Mouse (Mus musculus) C2C12 (cell line): Measurements from ENCODE around the gene Defb36. TPM values are rescaled to one million over a fixed set of nuclear protein-coding genes. Genes with fewer than 3 reads are reported as not detected.
A peak's percentile ranks its signal among the peaks of the same experiment; 100 is the strongest.

Experiments used
- H3K27me3 ChIP-seq: one replicate; pipeline ENCODE4 v1.6.1; 2011; ENCODE audit not compliant: control insufficient read depth, insufficient read depth, insufficient read length
- H3K36me3 ChIP-seq: one replicate; pipeline ENCODE4 v1.6.1; 2011; ENCODE audit not compliant: control insufficient read depth, insufficient read depth
- H3K4me3 ChIP-seq: one replicate; pipeline ENCODE4 v1.5.1; 2011; ENCODE audit warnings: mild to moderate bottlenecking, control low read depth; ENCODE audit not compliant: poor library complexity, insufficient read depth, severe bottlenecking
- H3K79me2 ChIP-seq: one replicate; pipeline ENCODE4 v1.6.1; 2011; ENCODE audit not compliant: control insufficient read depth, insufficient read depth
- H3K79me3 ChIP-seq: one replicate; pipeline ENCODE4 v1.6.1; 2011; ENCODE audit warnings: low read depth, control low read depth
- H3ac ChIP-seq: one replicate; pipeline ENCODE3; 2011; ENCODE audit warnings: low read depth; ENCODE audit not compliant: control insufficient read depth, insufficient read length
- CEBPB ChIP-seq: IDR thresholded peaks from one replicate; pipeline ENCODE4 v1.6.1; 2011; ENCODE audit warnings: low read depth, mild to moderate bottlenecking, control low read depth, moderate library complexity
- CTCF ChIP-seq: IDR thresholded peaks from one replicate; pipeline ENCODE4 v1.5.1; 2011; ENCODE audit not compliant: control insufficient read depth, insufficient read depth, insufficient read length
- FOSL1 ChIP-seq: IDR thresholded peaks from one replicate; pipeline ENCODE4 v1.8.0; 2011; ENCODE audit warnings: mild to moderate bottlenecking, low read length; ENCODE audit not compliant: poor library complexity, insufficient read depth, severe bottlenecking
- MAX ChIP-seq: IDR thresholded peaks from one replicate; pipeline ENCODE4 v1.6.1; 2011; ENCODE audit warnings: mild to moderate bottlenecking, control low read depth
- MYOD1 ChIP-seq: IDR thresholded peaks from one replicate; pipeline ENCODE4 v1.6.1; 2011; ENCODE audit warnings: low read depth; ENCODE audit not compliant: control insufficient read depth, insufficient read length
- MYOG ChIP-seq: IDR thresholded peaks from one replicate; pipeline ENCODE4 v1.6.1; 2011; ENCODE audit not compliant: control insufficient read depth, insufficient read length; ENCODE audit errors: extremely low read depth
- USF1 ChIP-seq: IDR thresholded peaks from one replicate; pipeline ENCODE4 v1.6.1; 2011; ENCODE audit warnings: low read depth, mild to moderate bottlenecking, control low read depth, moderate library complexity
- polyA plus RNA-seq: library from polyadenylated mRNA; unstranded; fragments of >200 nt; fragmentation: generic; extraction: Trizol; gene quantifications from one replicate; pipeline ENCODE4 v1.2.1, GENCODE M21; 2012; ENCODE audit warnings: missing spikeins

Gene Defb36
- polyA plus RNA-seq, 1 experiment: not detected

- Histone ChIP-seq H3K27me3 (no peaks in the 10 kb centered on the region), H3K79me2 (no peaks in the 10 kb centered on the region), H3K36me3 (no peaks in the 10 kb centered on the region), H3ac (no peak within 1 kb of the TSS), H3K4me3 (no peak within 1 kb of the TSS), H3K79me3 (no peaks in the 10 kb centered on the region)
- TF ChIP-seq FOSL1 (no peak), CTCF (no peak), MAX (no peak), USF1 (no peak), MYOG (no peak), CEBPB (no peak), MYOD1 (no peak)
Measured at GRCm38 (mm10) chr2:152599299-152599698, 4.8 kb upstream of the Defb36 start, which contains the start of gene Defb45. Gene Defb45, minus strand, starts transcription at chr2:152599399.

- Histone ChIP-seq H3K4me3 (no peak overlapping the region), H3ac (no peak overlapping the region), H3K79me2 (no peaks in the 10 kb centered on the region), H3K36me3 (no peaks in the 10 kb centered on the region), H3K79me3 (no peaks in the 10 kb centered on the region), H3K27me3 (no peaks in the 10 kb centered on the region)
- no peak for TF ChIP-seq USF1
Measured at GRCm38 (mm10) chr2:152600076-152600475, 4.1 kb upstream of the Defb36 start.

GRCm38 (mm10) chr2:152601275-152601960 is 2.7 kb upstream of the Defb36 start:
- Histone ChIP-seq H3K4me3 (no peak overlapping the region), H3K36me3 (no peaks in the 10 kb centered on the region), H3K79me3 (no peaks in the 10 kb centered on the region), H3ac (no peak overlapping the region), H3K79me2 (no peaks in the 10 kb centered on the region), H3K27me3 (no peaks in the 10 kb centered on the region)
- TF ChIP-seq CEBPB (peak; percentile 84), USF1 (no peak)

GRCm38 (mm10) chr2:152607746-152608145 is 3.6 kb downstream of the Defb36 start:
- Histone ChIP-seq H3K79me2 (no peaks in the 10 kb centered on the region), H3K79me3 (no peaks in the 10 kb centered on the region)
- no peak for TF ChIP-seq FOSL1
- no peak for TF ChIP-seq USF1
- no peak for TF ChIP-seq MYOG
- TF ChIP-seq CEBPB: no peak
- TF ChIP-seq CTCF: no peak

GRCm38 (mm10) chr2:152608719-152609118 is 4.6 kb downstream of the Defb36 start:
- Histone ChIP-seq H3ac (no peak overlapping the region), H3K79me2 (no peaks in the 10 kb centered on the region), H3K36me3 (no peaks in the 10 kb centered on the region), H3K4me3 (no peak overlapping the region), H3K27me3 (peaks cover 3% of the 10 kb centered on the region), H3K79me3 (no peaks in the 10 kb centered on the region)
- no peak for TF ChIP-seq MYOG
- no peak for TF ChIP-seq USF1
- no peak for TF ChIP-seq CTCF
- no peak for TF ChIP-seq CEBPB
- no peak for TF ChIP-seq FOSL1
- no peak for TF ChIP-seq MYOD1
- no peak for TF ChIP-seq MAX

More at GRCm38 (mm10) chr2:152607746-152608145, 3.6 kb downstream of the Defb36 start:
- H3K27me3 ChIP-seq: peaks cover 3% of the 10 kb centered on the region
- H3K4me3 ChIP-seq: no peak overlapping the region
- no peak overlapping the region for H3ac ChIP-seq
- no peaks in the 10 kb centered on the region for H3K36me3 ChIP-seq

GRCm38 (mm10) chr2:152612193-152612592 is 8.1 kb downstream of the Defb36 start:
- no peak overlapping the region for H3K4me3 ChIP-seq
- peaks cover 3% of the 10 kb centered on the region for H3K27me3 ChIP-seq
- H3K79me3 ChIP-seq: no peaks in the 10 kb centered on the region
- H3K79me2 ChIP-seq: no peaks in the 10 kb centered on the region
- TF ChIP-seq MYOG (no peak), USF1 (no peak), CTCF (no peak), MYOD1 (no peak), MAX (no peak), CEBPB (no peak), FOSL1 (no peak)
- no peak overlapping the region for H3ac ChIP-seq
- no peaks in the 10 kb centered on the region for H3K36me3 ChIP-seq
